Mouse (Mus musculus): ENCODE measurements around the gene Tmem9.

- TF ChIP-seq CTCF (IDR thresholded peaks at IDR 0.05; ENCODE audit: low read depth, low read length) (no peak), POLR2A (IDR thresholded peaks at IDR 0.05; ENCODE audit: insufficient read depth, low read length) (no peak), EP300 (IDR thresholded peaks at IDR 0.05; ENCODE audit: insufficient read depth, low read depth, low read length) (no peak)
Observed at GRCm38 (mm10) chr1:135972576-135972975, 35.4 kb upstream of the Tmem9 start.
